26 mouse cellular contexts compared by ENCODE assay signal in the genomic region with DNA sequence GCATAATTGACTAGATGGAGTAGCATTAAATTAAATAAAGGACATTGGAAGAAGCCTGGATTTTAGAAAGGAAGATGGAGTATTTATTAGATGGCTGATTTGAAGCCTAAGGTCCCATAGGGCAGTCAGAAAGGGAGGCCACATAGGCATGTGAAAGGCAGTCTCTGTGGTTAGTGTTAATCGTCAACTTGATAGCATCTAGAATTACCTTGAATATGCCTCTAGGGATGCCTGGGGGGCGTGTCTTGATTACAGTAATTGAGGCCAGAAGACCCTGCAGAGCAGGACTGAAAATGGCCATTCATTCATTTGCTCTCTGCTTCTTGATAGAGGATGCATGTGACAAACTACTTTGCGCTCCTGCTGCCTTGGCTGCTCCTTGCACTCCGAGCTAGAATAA. TPM values are rescaled to one million over a fixed set of nuclear protein-coding genes. Genes with fewer than 3 reads are reported as not detected.
A peak's percentile ranks its signal among the peaks of the same experiment; 100 is the strongest.
DNase-seq lines count a peak whose midpoint lies in the region; ATAC-seq lines count a peak whose summit lies in the region.
"Had no signal": no experiment of that assay in that cellular context is flagged by ENCODE, and none has a peak within 500 bp of the region (broad histone marks: within the 10 kb centered on the region; RNA-seq: fewer than 3 reads in every experiment).

No protein-coding gene starts in this region.

- H3K9me3 ChIP-seq in neural tube, embryonic 14.5 days (ENCODE audit: control insufficient read depth, low read length): no peaks in the 10 kb centered on the region
- no peaks in the 10 kb centered on the region for H3K9me3 ChIP-seq in neural tube, embryonic 15.5 days (replicated peaks)
- no peaks in the 10 kb centered on the region for H3K9me3 ChIP-seq in embryonic facial prominence, embryonic 10.5 days
- H3K9me3 ChIP-seq in forebrain, embryonic 15.5 days: no peaks in the 10 kb centered on the region
- H3K9me3 ChIP-seq: forebrain, embryonic 10.5 days; forebrain, embryonic 13.5 days; heart, embryonic 12.5 days; heart, embryonic 15.5 days; hindbrain, embryonic 13.5 days; intestine, embryonic 15.5 days had no signal

- H3K9ac ChIP-seq in neural tube, embryonic 14.5 days (replicated peaks; ENCODE audit: low read depth, low read length): no peak overlapping the region
- no peak overlapping the region for H3K9ac ChIP-seq in neural tube, embryonic 15.5 days (replicated peaks)
- H3K9ac ChIP-seq in forebrain, embryonic 15.5 days (replicated peaks): no peak overlapping the region
- H3K9ac ChIP-seq: forebrain, embryonic 13.5 days; forebrain, postnatal 0 days; heart, embryonic 12.5 days; heart, embryonic 15.5 days; hindbrain, embryonic 13.5 days; intestine, embryonic 15.5 days had no signal

- H3K36me3 ChIP-seq in neural tube, embryonic 14.5 days (ENCODE audit: control insufficient read depth, insufficient read depth, low read length): no peaks in the 10 kb centered on the region
- no peaks in the 10 kb centered on the region for H3K36me3 ChIP-seq in neural tube, embryonic 15.5 days
- no peaks in the 10 kb centered on the region for H3K36me3 ChIP-seq in embryonic facial prominence, embryonic 10.5 days (replicated peaks)
- no peaks in the 10 kb centered on the region for H3K36me3 ChIP-seq in forebrain, embryonic 15.5 days
- H3K36me3 ChIP-seq: forebrain, embryonic 10.5 days; heart, embryonic 12.5 days; heart, embryonic 15.5 days; hindbrain, embryonic 13.5 days; intestine, embryonic 15.5 days had no signal

- H3K4me1 ChIP-seq in neural tube, embryonic 14.5 days (ENCODE audit: control insufficient read depth, insufficient read depth, low read length): no peaks in the 10 kb centered on the region
- H3K4me1 ChIP-seq in neural tube, embryonic 15.5 days: no peaks in the 10 kb centered on the region
- peaks cover 8% of the 10 kb centered on the region for H3K4me1 ChIP-seq in embryonic facial prominence, embryonic 10.5 days
- no peaks in the 10 kb centered on the region for H3K4me1 ChIP-seq in forebrain, embryonic 15.5 days
- H3K4me1 ChIP-seq: forebrain, embryonic 10.5 days; forebrain, embryonic 13.5 days; heart, embryonic 12.5 days; heart, embryonic 15.5 days; hindbrain, embryonic 13.5 days; intestine, embryonic 15.5 days had no signal

- no peak overlapping the region for H3K27ac ChIP-seq in neural tube, embryonic 14.5 days (ENCODE audit: low read depth, low read length)
- H3K27ac ChIP-seq in neural tube, embryonic 15.5 days (replicated peaks): no peak overlapping the region
- no peak overlapping the region for H3K27ac ChIP-seq in embryonic facial prominence, embryonic 10.5 days (replicated peaks)
- H3K27ac ChIP-seq in forebrain, embryonic 15.5 days (replicated peaks): no peak overlapping the region
- H3K27ac ChIP-seq: forebrain, embryonic 10.5 days; forebrain, embryonic 13.5 days; heart, embryonic 15.5 days; hindbrain, embryonic 13.5 days; intestine, embryonic 15.5 days had no signal

- H3K4me2 ChIP-seq in neural tube, embryonic 14.5 days (ENCODE audit: low read depth, low read length): no peak overlapping the region
- no peak overlapping the region for H3K4me2 ChIP-seq in neural tube, embryonic 15.5 days
- no peak overlapping the region for H3K4me2 ChIP-seq in forebrain, embryonic 15.5 days (replicated peaks)
- H3K4me2 ChIP-seq: forebrain, embryonic 13.5 days; heart, embryonic 12.5 days; heart, embryonic 15.5 days; hindbrain, embryonic 13.5 days; intestine, embryonic 15.5 days had no signal

- peak; percentile 69 for DNase-seq in embryonic facial prominence, embryonic 10.5 days (ENCODE audit: low spot score)
- DNase-seq in mesoderm, embryonic 11.5 days (ENCODE audit: low read depth, low spot score): peak; percentile 11
- DNase-seq in c-Kit-positive CD71-positive TER-119-positive erythroid progenitor cells, embryonic 14.5 days (ENCODE audit: low spot score): no peak
- DNase-seq: adrenal gland, adult 2 months; adrenal gland, postnatal 14 days; cerebellum, adult 11-12 months; cerebellum, adult 8-10 months; cerebellum, postnatal 14 days; forebrain, postnatal 0 days; gastrocnemius, postnatal 25 days; heart, adult 18-20 months; heart, postnatal 10 days; heart, postnatal 36 days; kidney, adult 11 months had no signal

- no peak overlapping the region for H3K4me3 ChIP-seq in neural tube, embryonic 14.5 days (ENCODE audit: low read depth, low read length)
- H3K4me3 ChIP-seq in neural tube, embryonic 15.5 days (replicated peaks): no peak overlapping the region
- H3K4me3 ChIP-seq in embryonic facial prominence, embryonic 10.5 days: no peak overlapping the region
- no peak overlapping the region for H3K4me3 ChIP-seq in forebrain, embryonic 15.5 days
- H3K4me3 ChIP-seq: forebrain, embryonic 10.5 days; forebrain, embryonic 13.5 days; heart, embryonic 12.5 days; heart, embryonic 15.5 days; hindbrain, embryonic 13.5 days; intestine, embryonic 15.5 days had no signal

- no peaks in the 10 kb centered on the region for H3K27me3 ChIP-seq in neural tube, embryonic 14.5 days (ENCODE audit: control insufficient read depth, insufficient read depth, low read length)
- H3K27me3 ChIP-seq in neural tube, embryonic 15.5 days (replicated peaks): no peaks in the 10 kb centered on the region
- H3K27me3 ChIP-seq in embryonic facial prominence, embryonic 10.5 days (replicated peaks; ENCODE audit: low read depth, poor library complexity, severe bottlenecking): 0 out of 2 replicates have a peak, but pooled peaks cover 5% of the 10 kb centered on the region
- no peaks in the 10 kb centered on the region for H3K27me3 ChIP-seq in forebrain, embryonic 15.5 days
- H3K27me3 ChIP-seq: forebrain, embryonic 13.5 days; heart, embryonic 12.5 days; heart, embryonic 15.5 days; hindbrain, embryonic 13.5 days; intestine, embryonic 15.5 days had no signal

- peak; percentile 56; the same call in 1 of the 2 replicates for ATAC-seq in neural tube, embryonic 14.5 days (ENCODE audit: low read depth)
- ATAC-seq in neural tube, embryonic 15.5 days (ENCODE audit: low FRiP score): no peak
- ATAC-seq in forebrain, embryonic 15.5 days (replicated peaks): no peak
- ATAC-seq: CD4-positive, CD25-positive, alpha-beta regulatory T cell, adult 4 months; forebrain, embryonic 13.5 days; forebrain, postnatal 0 days; hindbrain, embryonic 16.5 days; intestine, embryonic 15.5 days had no signal

- 54% methylated on average over 4 of the region's 4 CpGs for WGBS in neural tube, embryonic 14.5 days
- 54% methylated on average over 4 of the region's 4 CpGs for WGBS in neural tube, embryonic 15.5 days
- WGBS in embryonic facial prominence, embryonic 10.5 days: 40% methylated on average over 4 of the region's 4 CpGs
- 69% methylated on average over 4 of the region's 4 CpGs for WGBS in forebrain, embryonic 15.5 days

RNA-seq across cellular contexts. Expression of gene Rnf180, which starts 9.4 kb away (rescaled TPM):
- polyA plus RNA-seq in neural tube, embryonic 14.5 days (2014; fragmentation: Nextera tagmentation; extraction: Ambion mirVana): 29.3 and 36.9 TPM in 2 replicates
- polyA plus RNA-seq in neural tube, embryonic 15.5 days (2015; fragmentation: Nextera tagmentation; extraction: Ambion mirVana): 26.2 and 30.1 TPM in 2 replicates
- polyA plus RNA-seq in embryonic facial prominence, embryonic 10.5 days (2016; fragmentation: Nextera tagmentation; extraction: Ambion mirVana): 5.8 and 7.0 TPM in 2 replicates
- 42.8 and 43.7 TPM in 2 replicates for polyA plus RNA-seq in forebrain, embryonic 15.5 days (2015; fragmentation: Nextera tagmentation; extraction: Ambion mirVana)
- polyA plus RNA-seq: C2C12; CD4-positive, CD25-positive, alpha-beta regulatory T cell, adult 4 months had no signal
